Mouse (Mus musculus) testis, adult 2 months (tissue): ENCODE results near the gene Emc7.

Source experiments
- CTCF ChIP-seq: fragments of 200-500 bp; IDR thresholded peaks from 2 replicates; pipeline ENCODE4 v1.5.1; 2012; ENCODE audit warnings: low read depth, mild to moderate bottlenecking, inconsistent platforms, low read length, moderate library complexity; ENCODE audit not compliant: control insufficient read depth, insufficient read depth, insufficient replicate concordance
- POLR2A ChIP-seq: fragments of 200-500 bp; IDR thresholded peaks from 2 replicates; pipeline ENCODE4 v1.6.1; 2012; ENCODE audit warnings: low read depth, mild to moderate bottlenecking, inconsistent platforms, low read length, moderate library complexity; ENCODE audit not compliant: control insufficient read depth

GRCm38 (mm10) chr2:112517218-112517617, 62.4 kb downstream of the Emc7 start:
- TF ChIP-seq CTCF (no peak), POLR2A (no peak)
